Mouse (Mus musculus) hindbrain, embryonic 11.5 days (tissue): ENCODE data around the gene Bhlhb9. TPM values are rescaled to one million over a fixed set of nuclear protein-coding genes. Genes with fewer than 3 reads are reported as not detected.
"Not testable (repeated sequence)": the region's sequence is repeated elsewhere in the genome, so short reads cannot be mapped to it uniquely, and the experiment has no call there.

Experiments
- ATAC-seq: fragments of 200-750 bp; cut with Nextera tagmentation; 2 replicates; pipeline ENCODE4 v1.8.0; 2017; ENCODE audit warnings: mild to moderate bottlenecking, moderate TSS enrichment, moderate library complexity; ENCODE audit not compliant: low FRiP score
- DNase-seq: peaks from one replicate; pipeline ENCODE4 v3.0.0-alpha.2; 2015; ENCODE audit warnings: low spot score
- H3K27ac ChIP-seq: fragments of 300-500 bp; sonication (generic); 2 replicates; pipeline ENCODE4 v1.5.1; 2014; ENCODE audit warnings: mild to moderate bottlenecking, low read depth, low read length
- H3K27me3 ChIP-seq: fragments of 300-500 bp; sonication (generic); 2 replicates; pipeline ENCODE4 v1.6.1; 2014; ENCODE audit warnings: mild to moderate bottlenecking, low read length, moderate library complexity, mixed read lengths; ENCODE audit not compliant: control insufficient read depth, insufficient read depth
- H3K36me3 ChIP-seq: fragments of 300-500 bp; sonication (generic); 2 replicates; pipeline ENCODE4 v1.6.1; 2014; ENCODE audit warnings: mild to moderate bottlenecking, low read length, moderate library complexity, mixed read lengths; ENCODE audit not compliant: control insufficient read depth, insufficient read depth
- H3K4me1 ChIP-seq: fragments of 300-500 bp; sonication (generic); replicated peaks from 2 replicates; pipeline ENCODE4 v1.6.1; 2014; ENCODE audit warnings: low read length, mixed read lengths; ENCODE audit not compliant: control insufficient read depth, insufficient read depth
- H3K4me2 ChIP-seq: fragments of 300-500 bp; sonication (generic); replicated peaks from 2 replicates; pipeline ENCODE4 v1.6.1; 2014; ENCODE audit warnings: mild to moderate bottlenecking, low read depth, low read length
- H3K4me3 ChIP-seq: fragments of 300-500 bp; sonication (generic); 2 replicates; pipeline ENCODE4 v1.5.1; 2014; ENCODE audit warnings: low read depth, low read length
- H3K9ac ChIP-seq: fragments of 300-500 bp; sonication (generic); 2 replicates; pipeline ENCODE4 v1.6.1; 2014; ENCODE audit warnings: low read depth, low read length
- H3K9me3 ChIP-seq: fragments of 300-500 bp; sonication (generic); 2 replicates; pipeline ENCODE4 v1.6.1; 2016; ENCODE audit warnings: low read length; ENCODE audit not compliant: control insufficient read depth
- WGBS: fragments of 180-500 bp; shearing (Covaris S2); extraction: QIAGEN DNeasy Blood & Tissue Kit; methylation state at CpG from one replicate; pipeline ENCODE4 v1.1.7; 2014; 5-methylcytosine and 5-hydroxymethylcytosine counted together
- polyA plus RNA-seq: library from polyadenylated mRNA; unstranded; fragments of >200 nt; fragmentation: Nextera tagmentation; extraction: Ambion mirVana; gene quantifications from 2 replicates; pipeline ENCODE4 v1.2.1, GENCODE M21; 2014

Gene Bhlhb9
- 72.1 and 73.3 TPM in 2 replicates for polyA plus RNA-seq

DNA sequence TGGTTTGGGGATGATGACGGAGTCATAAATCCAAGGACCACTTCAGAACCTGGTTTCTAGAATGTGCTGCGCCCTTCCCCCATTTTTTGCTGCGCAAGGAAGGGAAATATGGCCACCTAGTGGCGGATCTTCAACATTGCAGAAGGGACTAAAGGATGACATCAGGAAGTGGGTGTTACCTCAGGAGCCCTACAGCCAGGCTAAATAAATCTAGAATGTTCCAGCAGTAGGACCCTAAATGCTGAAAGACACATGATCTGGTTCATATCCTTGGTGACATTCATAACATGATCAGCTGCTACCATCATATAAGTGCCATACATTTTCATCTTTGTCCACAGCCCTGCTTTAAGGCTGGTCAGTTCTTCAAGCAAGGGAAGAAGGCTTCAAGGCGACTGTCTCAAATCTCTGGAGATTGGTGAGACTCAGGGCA is at the start of gene Bhlhb9:
Bhlhb9 (plus strand) TSS at position 383 of the 433 bp plus-strand sequence.
- ATAC-seq, H3K4me1 ChIP-seq, H3K27ac ChIP-seq, H3K27me3 ChIP-seq, H3K9me3 ChIP-seq, H3K36me3 ChIP-seq: not testable (repeated sequence)
- Histone ChIP-seq H3K4me2 (peak within 1 kb of the TSS; percentile 63), H3K4me3 (peak within 1 kb of the TSS; percentile 53), H3K9ac (peak within 1 kb of the TSS; percentile 62)
- DNase-seq = peak; percentile 62
- 10% methylated on average over 3 of the region's 5 CpGs for WGBS

DNA sequence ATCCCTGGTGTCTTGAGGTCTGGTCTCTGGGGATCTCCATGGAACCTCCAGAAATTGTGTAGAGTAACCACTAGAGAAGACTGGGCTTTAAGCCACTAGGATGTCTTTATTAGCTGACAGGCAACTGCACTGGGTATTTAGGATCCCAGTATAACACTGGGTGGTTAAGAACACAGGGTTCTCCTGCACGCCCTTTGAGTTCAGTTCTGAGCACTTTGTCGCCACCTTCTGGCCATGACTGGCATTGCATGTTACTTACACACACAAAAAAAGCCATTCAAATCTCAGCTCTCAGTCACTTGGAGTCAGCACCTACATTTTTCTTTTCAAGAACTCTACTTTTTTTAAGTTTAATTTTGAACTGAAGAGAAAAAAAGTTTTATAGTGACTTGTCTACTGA is 44.6 kb upstream of the Bhlhb9 start:
- Histone ChIP-seq H3K27me3 (no peaks in the 10 kb centered on the region), H3K27ac (no peak overlapping the region), H3K36me3 (no peaks in the 10 kb centered on the region), H3K4me2 (no peak overlapping the region), H3K9ac (no peak overlapping the region), H3K9me3 (no peaks in the 10 kb centered on the region), H3K4me1 (no peaks in the 10 kb centered on the region), H3K4me3 (no peak overlapping the region)
- 0 out of 2 replicates have a peak, but pooled peaks have one; percentile 30 for ATAC-seq
- 3% methylated on average over 2 of the region's 2 CpGs for WGBS
- peak; percentile 83 for DNase-seq

DNA sequence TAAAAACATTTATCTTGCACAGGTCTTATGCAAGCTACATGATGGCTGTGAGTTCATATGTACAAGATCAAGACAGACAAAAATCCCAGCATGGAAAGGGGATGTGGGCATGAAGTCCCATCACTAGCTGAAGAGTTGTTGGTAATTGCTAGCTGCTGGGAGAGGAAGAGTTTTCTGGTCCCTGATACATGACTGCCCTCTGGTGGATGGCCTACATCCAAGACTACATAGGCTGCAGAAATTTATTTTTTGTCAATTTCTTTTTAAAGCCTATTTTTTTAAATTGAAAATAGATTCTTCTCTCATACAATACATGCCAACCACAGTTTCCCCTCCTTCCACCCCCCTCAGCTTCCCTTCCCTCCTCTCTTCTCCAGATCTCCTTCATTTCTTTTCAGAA is 35.7 kb upstream of the Bhlhb9 start:
- Histone ChIP-seq H3K4me1 (no peaks in the 10 kb centered on the region), H3K9me3 (no peaks in the 10 kb centered on the region), H3K4me3 (no peak overlapping the region), H3K27ac (no peak overlapping the region), H3K36me3 (no peaks in the 10 kb centered on the region), H3K9ac (no peak overlapping the region), H3K4me2 (no peak overlapping the region), H3K27me3 (peaks cover 2% of the 10 kb centered on the region; the same call in 1 of the 2 replicates)
- peak; percentile 31 for DNase-seq
- no peak for ATAC-seq

DNA sequence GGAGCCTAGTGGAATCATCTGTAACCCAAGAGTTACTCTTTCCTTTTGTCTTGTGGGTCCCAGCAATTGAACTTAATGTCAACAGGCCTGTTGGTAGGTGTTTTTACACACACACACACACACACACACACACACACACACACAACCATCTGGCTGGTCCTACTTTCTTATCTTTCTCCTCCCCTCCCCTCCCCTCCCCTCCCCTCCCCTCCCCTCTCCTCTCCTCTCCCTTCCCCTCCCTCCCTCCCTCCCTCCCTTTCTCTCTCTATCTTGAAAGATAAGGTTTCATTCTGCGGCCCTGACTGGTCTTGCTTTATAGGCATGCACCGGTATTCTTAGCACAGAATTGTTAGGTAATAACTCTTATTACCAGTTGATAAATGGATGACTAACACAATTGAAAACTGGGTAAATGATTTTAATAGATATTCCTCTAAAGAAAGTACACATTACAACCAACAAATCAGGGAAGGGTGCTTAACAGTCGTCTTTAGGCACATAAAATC is 29.3 kb upstream of the Bhlhb9 start:
- 78% methylated on average over 2 of the region's 3 CpGs for WGBS
- Histone ChIP-seq H3K4me1 (no peaks in the 10 kb centered on the region), H3K9ac (no peak overlapping the region), H3K36me3 (no peaks in the 10 kb centered on the region), H3K27ac (no peak overlapping the region), H3K27me3 (no peaks in the 10 kb centered on the region), H3K4me3 (no peak overlapping the region), H3K9me3 (no peaks in the 10 kb centered on the region), H3K4me2 (no peak overlapping the region)
- no peak for ATAC-seq
- no peak for DNase-seq

DNA sequence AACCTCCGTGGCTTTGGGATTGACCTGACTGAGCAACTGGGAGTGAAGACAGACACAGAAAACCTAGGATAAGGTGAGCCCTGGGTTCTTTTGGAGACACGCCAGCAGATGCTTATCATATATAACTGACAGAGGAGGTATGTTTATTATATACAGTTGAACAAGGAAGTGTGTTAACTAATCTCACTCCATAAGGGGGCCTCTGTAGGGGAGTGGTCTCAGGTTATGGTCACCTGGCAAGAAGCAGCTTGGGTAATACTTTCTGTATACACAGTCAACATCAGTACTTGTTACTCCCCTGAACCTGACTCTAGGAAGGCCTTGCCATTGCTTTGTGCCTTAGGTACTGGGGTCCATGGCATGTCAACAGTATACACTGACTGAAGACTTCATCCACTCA is 28.8 kb upstream of the Bhlhb9 start:
- ATAC-seq = no peak

DNA sequence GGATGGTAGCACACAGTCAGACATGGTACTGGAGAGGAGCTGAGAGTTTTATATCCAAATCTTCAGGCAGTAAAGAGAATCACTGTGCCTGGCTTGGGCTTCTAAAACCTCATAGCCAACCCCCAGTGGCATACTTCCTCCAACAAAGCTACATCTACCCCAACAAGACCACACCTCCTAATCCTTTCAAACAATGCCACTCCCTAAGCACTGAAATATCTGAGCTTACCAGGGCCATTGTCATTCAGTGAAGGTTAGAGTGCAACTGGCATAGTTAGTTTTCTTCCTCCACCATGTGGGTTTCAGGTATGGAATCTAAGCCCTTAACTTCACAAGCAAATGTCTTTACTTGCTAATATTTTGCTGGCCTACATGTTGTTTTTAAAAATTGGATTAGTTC is 5.9 kb upstream of the Bhlhb9 start:
- DNase-seq = no peak
- H3K4me3 ChIP-seq = no peak overlapping the region
- no peak for ATAC-seq
- no peak overlapping the region for H3K9ac ChIP-seq
- H3K36me3 ChIP-seq = no peaks in the 10 kb centered on the region
- H3K27ac ChIP-seq = no peak overlapping the region
- H3K27me3 ChIP-seq = no peaks in the 10 kb centered on the region
- no peaks in the 10 kb centered on the region for H3K9me3 ChIP-seq
- H3K4me2 ChIP-seq = no peak overlapping the region
- no peaks in the 10 kb centered on the region for H3K4me1 ChIP-seq

More for the DNA sequence above, 28.8 kb upstream of the Bhlhb9 start:
- Histone ChIP-seq H3K9ac (no peak overlapping the region), H3K27me3 (no peaks in the 10 kb centered on the region), H3K36me3 (no peaks in the 10 kb centered on the region), H3K4me2 (no peak overlapping the region), H3K4me1 (no peaks in the 10 kb centered on the region), H3K4me3 (no peak overlapping the region), H3K27ac (no peak overlapping the region), H3K9me3 (no peaks in the 10 kb centered on the region)
- 93% methylated on average over 2 of the region's 2 CpGs for WGBS
- no peak for DNase-seq

DNA sequence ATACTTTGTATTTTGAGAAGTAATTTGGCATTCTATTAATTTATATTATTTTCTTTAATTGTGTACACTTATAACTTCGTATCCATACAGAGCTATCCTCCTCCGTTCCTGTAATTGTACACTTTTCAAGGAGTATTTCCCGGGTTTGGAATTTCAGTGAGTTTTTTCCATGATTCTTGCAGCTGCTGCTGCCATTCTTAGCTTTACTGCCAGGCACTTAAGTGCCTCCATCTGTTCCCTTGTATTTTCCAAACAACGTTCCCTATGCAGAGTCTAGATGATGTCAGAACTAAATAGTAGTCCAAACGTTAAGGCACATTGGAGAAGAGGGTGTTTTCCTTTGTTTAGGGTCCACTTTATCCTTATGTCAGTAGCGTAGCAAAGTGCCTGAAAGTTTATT is 5.1 kb upstream of the Bhlhb9 start:
- ATAC-seq = no peak
- Histone ChIP-seq H3K36me3 (no peaks in the 10 kb centered on the region), H3K27ac (no peak overlapping the region), H3K4me1 (no peaks in the 10 kb centered on the region), H3K9me3 (no peaks in the 10 kb centered on the region), H3K9ac (no peak overlapping the region), H3K4me2 (no peak overlapping the region), H3K27me3 (no peaks in the 10 kb centered on the region), H3K4me3 (no peak overlapping the region)
- WGBS = 83% methylated on average over 6 of the region's 6 CpGs
- DNase-seq = no peak

DNA sequence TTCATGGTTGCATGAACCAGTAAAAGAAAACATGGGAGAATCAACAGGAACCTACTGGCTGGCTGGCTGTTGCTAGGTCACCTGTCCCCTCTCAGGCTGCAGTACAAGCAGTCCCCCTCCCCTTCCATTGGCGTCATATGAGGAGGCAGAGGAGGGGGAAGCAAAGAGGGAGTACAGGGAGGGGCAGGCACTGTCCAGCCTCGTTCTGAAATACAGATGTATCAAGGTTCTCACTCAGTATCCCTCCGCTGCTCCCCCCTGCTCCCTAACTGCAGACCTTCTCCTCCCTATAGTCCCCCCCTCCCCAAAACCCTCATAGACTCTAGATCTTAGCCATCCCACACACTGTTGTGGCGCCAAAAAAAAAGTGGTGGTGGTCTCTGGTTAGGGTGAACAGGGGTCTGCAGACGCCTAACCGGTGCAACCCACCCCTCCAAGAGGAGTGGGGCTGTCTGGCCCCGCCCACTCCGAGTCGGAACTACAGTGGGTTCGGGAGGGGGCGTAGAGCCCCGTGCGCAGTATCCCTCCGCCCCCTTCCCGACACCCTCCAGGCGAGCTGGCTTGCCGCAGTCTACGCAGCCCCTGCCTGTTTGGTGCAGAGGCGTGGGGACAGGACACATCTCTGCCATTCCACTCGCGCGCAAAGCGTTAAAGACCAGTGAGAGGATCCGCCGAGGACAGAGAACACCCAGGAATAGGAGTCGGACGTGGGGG is 1.6 kb upstream of the Bhlhb9 start:
- whole genome bisulfite sequencing = 23% methylated on average over 20 of the region's 27 CpGs
- not testable (repeated sequence) for H3K4me1 ChIP-seq, H3K9me3 ChIP-seq, H3K27me3 ChIP-seq, H3K36me3 ChIP-seq, H3K27ac ChIP-seq
- Histone ChIP-seq H3K4me2 (peak overlapping the region; percentile 63), H3K9ac (peak overlapping the region; percentile 62), H3K4me3 (peak overlapping the region; percentile 53)
- ATAC-seq (peak; percentile 94), DNase-seq (peak; percentile 60)
